ENCODE assay signal across 8 mouse cellular contexts in genomic region chr8:119861706-119862389, GRCm38 (mm10). TPM values are rescaled to one million over a fixed set of nuclear protein-coding genes. Genes with fewer than 3 reads are reported as not detected.
DNase-seq lines count a peak whose midpoint lies in the region; ATAC-seq and TF ChIP-seq lines count a peak whose summit lies in the region.

TSS of gene Klhl36 (plus strand) at chr8:119862266.

- H3K4me1 ChIP-seq in hindbrain, embryonic 10.5 days (replicated peaks) = peaks cover 29% of the 10 kb centered on the region
- no peaks in the 10 kb centered on the region for H3K4me1 ChIP-seq in lung, postnatal 0 days (ENCODE audit: insufficient read depth, low read depth, low read length)

- no peaks in the 10 kb centered on the region for H3K9me3 ChIP-seq in hindbrain, embryonic 10.5 days
- H3K9me3 ChIP-seq in lung, postnatal 0 days (ENCODE audit: low read length) = no peaks in the 10 kb centered on the region

- WGBS in hindbrain, embryonic 10.5 days = under 1% methylated on average over 35 of the region's 35 CpGs
- WGBS in lung, postnatal 0 days = under 1% methylated on average over 32 of the region's 35 CpGs

- peak; percentile 98 for DNase-seq in MN1 (ENCODE audit: low spot score)
- DNase-seq in cerebellum, adult 9-10 months = peak; percentile 97
- DNase-seq in hindbrain, embryonic 10.5 days (ENCODE audit: low spot score) = peak; percentile 99
- DNase-seq in layer of hippocampus, adult 9-11 months = peak; percentile 96
- DNase-seq in lung, postnatal 0 days (ENCODE audit: low spot score) = peak; percentile 98
- DNase-seq in ovary, postnatal 14 days (ENCODE audit: low spot score) = peak; percentile 97
- peak; percentile 98 for DNase-seq in thymus, postnatal 14 days

- peaks cover 37% of the 10 kb centered on the region for H3K27me3 ChIP-seq in hindbrain, embryonic 10.5 days (ENCODE audit: insufficient read depth, poor library complexity, severe bottlenecking)
- H3K27me3 ChIP-seq in lung, postnatal 0 days (replicated peaks; ENCODE audit: insufficient read depth, low read length) = no peaks in the 10 kb centered on the region

- TF ChIP-seq CTCF in lung, postnatal 0 days (IDR thresholded peaks at IDR 0.05) = no peak

- no peak for TF ChIP-seq EP300 in lung, postnatal 0 days (IDR thresholded peaks at IDR 0.05)

- H3K4me3 ChIP-seq in hindbrain, embryonic 10.5 days = peak within 1 kb of the TSS; percentile 83
- peak within 1 kb of the TSS; percentile 70 for H3K4me3 ChIP-seq in lung, postnatal 0 days (ENCODE audit: low read depth, low read length)

- H3K27ac ChIP-seq in hindbrain, embryonic 10.5 days = peak within 1 kb of the TSS; percentile 86
- H3K27ac ChIP-seq in lung, postnatal 0 days (ENCODE audit: low read length) = peak within 1 kb of the TSS; percentile 57

- peak; percentile 96 for ATAC-seq in frontal cortex, adult (ENCODE audit: low TSS enrichment)
- peak; percentile 98 for ATAC-seq in lung, postnatal 0 days

- H3K9ac ChIP-seq in lung, postnatal 0 days (replicated peaks; ENCODE audit: low read depth) = peak within 1 kb of the TSS; percentile 63

- H3K36me3 ChIP-seq in hindbrain, embryonic 10.5 days = no peaks in the 10 kb centered on the region
- H3K36me3 ChIP-seq in lung, postnatal 0 days (ENCODE audit: insufficient read depth, low read length) = no peaks in the 10 kb centered on the region

- H3K4me2 ChIP-seq in lung, postnatal 0 days (replicated peaks; ENCODE audit: low read depth, low read length) = peak within 1 kb of the TSS; percentile 97

RNA-seq across cellular contexts. Expression of gene Klhl36, which starts in this region (rescaled TPM):
- polyA plus RNA-seq in hindbrain, embryonic 10.5 days (2016; fragmentation: Nextera tagmentation; extraction: Ambion mirVana) = 10.7 and 11.9 TPM in 2 replicates
- polyA plus RNA-seq in lung, postnatal 0 days (2015; fragmentation: Nextera tagmentation; extraction: Ambion mirVana) = 11.4 and 11.6 TPM in 2 replicates

Comparison
In these comparisons a context has a peak if more than half of its experiments do, and no peak if none do; other contexts are left out.
1. Peak in every context shown above with its lines: DNase-seq, ATAC-seq, H3K4me3 ChIP-seq and H3K27ac ChIP-seq.